8 mouse cellular contexts compared by ENCODE assay signal in genomic region chr5:137294744-137295093, GRCm38 (mm10). TPM values are rescaled to one million over a fixed set of nuclear protein-coding genes. Genes with fewer than 3 reads are reported as not detected.
DNase-seq lines count a peak whose midpoint lies in the region; ATAC-seq and TF ChIP-seq lines count a peak whose summit lies in the region.

No protein-coding gene starts in this region.

- H3K4me3 ChIP-seq in heart, embryonic 12.5 days = peak overlapping the region; percentile 60
- H3K4me3 ChIP-seq in G1E (ENCODE audit: low read depth, low read length) = peak overlapping the region; percentile 82

- H3K4me2 ChIP-seq in heart, embryonic 12.5 days = peak overlapping the region; percentile 94

- peak; percentile 27 for ATAC-seq in heart, embryonic 12.5 days (ENCODE audit: insufficient number of reproducible peaks, low FRiP score)
- no peak for ATAC-seq in G1E (ENCODE audit: extremely low read depth, insufficient number of reproducible peaks, low FRiP score, poor library complexity, severe bottlenecking)
- ATAC-seq in hematopoietic stem cell, adult 5-6 weeks (replicated peaks in 1 of 2; ENCODE audit: insufficient read depth in 1 of 2, low FRiP score in 2 of 2, low TSS enrichment in 1 of 2, low read depth in 1 of 2, poor library complexity in 2 of 2, severe bottlenecking in 2 of 2) = peak; percentile 0 to 3; a peak in 1 of 4 replicates
- ATAC-seq in megakaryocyte, adult 5-6 weeks (ENCODE audit: poor library complexity, severe bottlenecking) = peak; percentile 5; the same call in 1 of the 2 replicates

- no peak for TF ChIP-seq CTCF in G1E (IDR thresholded peaks at IDR 0.05; ENCODE audit: low read depth, low read length)

- no peak for DNase-seq in heart, adult 11 months
- no peak for DNase-seq in G1E (ENCODE audit: low spot score)
- no peak for DNase-seq in adrenal gland, postnatal 14 days
- no peak for DNase-seq in layer of hippocampus, postnatal 36 days
- DNase-seq in right cerebral cortex, postnatal 36 days (ENCODE audit: low spot score in 2 of 2) = no peak

- WGBS in heart, embryonic 12.5 days = 7% methylated on average over 18 of the region's 18 CpGs

- peaks cover 49% of the 10 kb centered on the region for H3K36me3 ChIP-seq in heart, embryonic 12.5 days
- peaks cover 70% of the 10 kb centered on the region for H3K36me3 ChIP-seq in G1E (replicated peaks)

- H3K9ac ChIP-seq in heart, embryonic 12.5 days = peak overlapping the region; percentile 80

- peaks cover 26% of the 10 kb centered on the region for H3K4me1 ChIP-seq in heart, embryonic 12.5 days (replicated peaks)
- H3K4me1 ChIP-seq in G1E (ENCODE audit: insufficient read depth, low read depth, low read length) = peaks cover 91% of the 10 kb centered on the region

- peaks cover 21% of the 10 kb centered on the region for H3K27me3 ChIP-seq in heart, embryonic 12.5 days (replicated peaks)
- no peaks in the 10 kb centered on the region for H3K27me3 ChIP-seq in G1E (ENCODE audit: insufficient read depth, low read length)

- H3K9me3 ChIP-seq in heart, embryonic 12.5 days (replicated peaks) = no peaks in the 10 kb centered on the region
- no peaks in the 10 kb centered on the region for H3K9me3 ChIP-seq in G1E (replicated peaks)

- H3K27ac ChIP-seq in heart, embryonic 12.5 days (ENCODE audit: poor library complexity, severe bottlenecking) = peak overlapping the region; percentile 88

RNA-seq across cellular contexts. Expression of gene Ufsp1, which starts 0.3 kb away (rescaled TPM):
- polyA plus RNA-seq in heart, embryonic 12.5 days (2016; fragmentation: Nextera tagmentation; extraction: Ambion mirVana) = 10.1 and 10.6 TPM in 2 replicates
- total RNA-seq in G1E (2014; fragmentation: Nextera tagmentation) (17.9 and 24.7 TPM in 2 replicates), G1E (2017) (11.7 and 13.8 TPM in 2 replicates)
- 29.7 and 29.9 TPM in 2 replicates for polyA plus RNA-seq in G1E (2012)
- total RNA-seq in hematopoietic stem cell, adult 5-6 weeks (2017) = 0.94 and 3.6 TPM in 2 replicates
- 0.18 and 1.4 TPM in 2 replicates for total RNA-seq in megakaryocyte, adult 5-6 weeks (2015)
- 0.24 and 0.59 TPM in 2 replicates for total RNA-seq in megakaryocyte, adult 5-6 weeks (2017)
- total RNA-seq in adrenal gland, postnatal 14 days (2021) = 8.0 and 11.9 TPM in 2 replicates
- 10 to 100 TPM in 1 of 2 experiments, 1 to 10 TPM in 1; 8.6 to 12.2 TPM for total RNA-seq in layer of hippocampus, postnatal 36 days (2021)

RNA-seq across cellular contexts. Expression of gene Ache, which starts 7.4 kb away (rescaled TPM):
- 23.5 and 28.3 TPM in 2 replicates for polyA plus RNA-seq in heart, embryonic 12.5 days (2016; fragmentation: Nextera tagmentation; extraction: Ambion mirVana)
- 62.7 and 168 TPM in 2 replicates for total RNA-seq in G1E (2014; fragmentation: Nextera tagmentation)
- 7.4 and 7.8 TPM in 2 replicates for total RNA-seq in G1E (2017)
- polyA plus RNA-seq in G1E (2012) = 36.5 and 46.4 TPM in 2 replicates
- 1.3 and 1.9 TPM in 2 replicates for total RNA-seq in hematopoietic stem cell, adult 5-6 weeks (2017)
- total RNA-seq in megakaryocyte, adult 5-6 weeks (2015) = 0.09 and 0.50 TPM in 2 replicates
- total RNA-seq in megakaryocyte, adult 5-6 weeks (2017) = 0.07 and 0.08 TPM in 2 replicates
- total RNA-seq in adrenal gland, postnatal 14 days (2021) = 10.3 and 17.4 TPM in 2 replicates
- total RNA-seq in layer of hippocampus, postnatal 36 days (2021) = 10 to 100 TPM; 57.1 to 62.7 TPM

RNA-seq across cellular contexts. Expression of gene Srrt, which starts 12.8 kb away (rescaled TPM):
- 106 and 107 TPM in 2 replicates for polyA plus RNA-seq in heart, embryonic 12.5 days (2016; fragmentation: Nextera tagmentation; extraction: Ambion mirVana)
- total RNA-seq in G1E (2014; fragmentation: Nextera tagmentation) (167 and 243 TPM in 2 replicates), G1E (2017) (185 and 189 TPM in 2 replicates)
- 329 and 331 TPM in 2 replicates for polyA plus RNA-seq in G1E (2012)
- total RNA-seq in hematopoietic stem cell, adult 5-6 weeks (2017) = 313 and 317 TPM in 2 replicates
- total RNA-seq in megakaryocyte, adult 5-6 weeks (2015) = 71.9 and 97.1 TPM in 2 replicates
- total RNA-seq in megakaryocyte, adult 5-6 weeks (2017) = 158 and 222 TPM in 2 replicates
- total RNA-seq in adrenal gland, postnatal 14 days (2021) = 139 and 168 TPM in 2 replicates
- total RNA-seq in layer of hippocampus, postnatal 36 days (2021) = 100 to 1,000 TPM; 209 to 228 TPM

RNA-seq across cellular contexts. Expression of gene Trip6, which starts 19.5 kb away (rescaled TPM):
- polyA plus RNA-seq in heart, embryonic 12.5 days (2016; fragmentation: Nextera tagmentation; extraction: Ambion mirVana) = 46.3 and 47.0 TPM in 2 replicates
- total RNA-seq in G1E (2014; fragmentation: Nextera tagmentation) = 21.7 and 25.5 TPM in 2 replicates
- 4.6 and 8.8 TPM in 2 replicates for total RNA-seq in G1E (2017)
- polyA plus RNA-seq in G1E (2012) = 57.8 and 77.7 TPM in 2 replicates
- 17.0 and 21.4 TPM in 2 replicates for total RNA-seq in hematopoietic stem cell, adult 5-6 weeks (2017)
- 4.1 and 4.2 TPM in 2 replicates for total RNA-seq in megakaryocyte, adult 5-6 weeks (2015)
- 2.1 and 2.9 TPM in 2 replicates for total RNA-seq in megakaryocyte, adult 5-6 weeks (2017)
- 29.2 and 34.7 TPM in 2 replicates for total RNA-seq in adrenal gland, postnatal 14 days (2021)
- total RNA-seq in layer of hippocampus, postnatal 36 days (2021) = 1 to 10 TPM; 5.8 to 6.9 TPM

RNA-seq across cellular contexts. Expression of gene Slc12a9, which starts 38.7 kb away (rescaled TPM):
- 9.4 and 10.2 TPM in 2 replicates for polyA plus RNA-seq in heart, embryonic 12.5 days (2016; fragmentation: Nextera tagmentation; extraction: Ambion mirVana)
- total RNA-seq in G1E (2014; fragmentation: Nextera tagmentation) (5.9 and 8.1 TPM in 2 replicates), G1E (2017) (2.3 and 3.1 TPM in 2 replicates)
- polyA plus RNA-seq in G1E (2012) = 4.1 and 5.3 TPM in 2 replicates
- 4.2 and 8.9 TPM in 2 replicates for total RNA-seq in hematopoietic stem cell, adult 5-6 weeks (2017)
- total RNA-seq in megakaryocyte, adult 5-6 weeks (2015) = 12.8 and 13.4 TPM in 2 replicates
- total RNA-seq in megakaryocyte, adult 5-6 weeks (2017) = 20.9 and 21.6 TPM in 2 replicates
- total RNA-seq in adrenal gland, postnatal 14 days (2021) = 9.4 and 13.0 TPM in 2 replicates
- total RNA-seq in layer of hippocampus, postnatal 36 days (2021) = 10 to 100 TPM; 27.4 to 28.3 TPM
